Mouse (Mus musculus) hindbrain, embryonic 13.5 days (tissue): ENCODE measurements at regions not wholly inside any gene's neighbourhood (a gene's known extent, or its start where the extent isn't known, plus 50 kb on each side); places are given as distances from the start of the nearest gene placed in this dataset.
A peak's percentile ranks its signal among the peaks of the same experiment; 100 is the strongest.

ENCODE experiments used
- ATAC-seq: fragments of 200-750 bp; cut with Nextera tagmentation; 2 replicates; pipeline ENCODE4 v1.8.0; 2017; ENCODE audit warnings: moderate TSS enrichment; ENCODE audit not compliant: low FRiP score
- H3K27ac ChIP-seq: fragments of 300-500 bp; sonication (generic); 2 replicates; pipeline ENCODE4 v1.5.1; 2015; ENCODE audit warnings: inconsistent platforms, mild to moderate bottlenecking, moderate library complexity
- H3K27me3 ChIP-seq: fragments of 300-500 bp; sonication (generic); 2 replicates; pipeline ENCODE4 v1.6.1; 2015; ENCODE audit warnings: mild to moderate bottlenecking, inconsistent platforms
- H3K36me3 ChIP-seq: fragments of 300-500 bp; sonication (generic); 2 replicates; pipeline ENCODE4 v1.6.1; 2015; ENCODE audit warnings: mild to moderate bottlenecking, inconsistent platforms
- H3K4me1 ChIP-seq: fragments of 300-500 bp; sonication (generic); replicated peaks from 2 replicates; pipeline ENCODE4 v1.6.1; 2015; ENCODE audit warnings: inconsistent platforms
- H3K4me2 ChIP-seq: fragments of 300-500 bp; sonication (generic); 2 replicates; pipeline ENCODE4 v1.6.1; 2015; ENCODE audit warnings: inconsistent platforms, mild to moderate bottlenecking, moderate library complexity
- H3K4me3 ChIP-seq: fragments of 300-500 bp; sonication (generic); 2 replicates; pipeline ENCODE4 v1.5.1; 2015; ENCODE audit warnings: mild to moderate bottlenecking, inconsistent platforms
- H3K9ac ChIP-seq: fragments of 300-500 bp; sonication (generic); 2 replicates; pipeline ENCODE4 v1.6.1; 2015; ENCODE audit warnings: mild to moderate bottlenecking, inconsistent platforms
- H3K9me3 ChIP-seq: fragments of 300-500 bp; sonication (generic); 2 replicates; pipeline ENCODE4 v1.6.1; 2016; ENCODE audit warnings: inconsistent platforms
- WGBS: fragments of 180-500 bp; shearing (Covaris S2); methylation state at CpG from one replicate; pipeline ENCODE4 v1.1.7; 2015; 5-methylcytosine and 5-hydroxymethylcytosine counted together

DNA sequence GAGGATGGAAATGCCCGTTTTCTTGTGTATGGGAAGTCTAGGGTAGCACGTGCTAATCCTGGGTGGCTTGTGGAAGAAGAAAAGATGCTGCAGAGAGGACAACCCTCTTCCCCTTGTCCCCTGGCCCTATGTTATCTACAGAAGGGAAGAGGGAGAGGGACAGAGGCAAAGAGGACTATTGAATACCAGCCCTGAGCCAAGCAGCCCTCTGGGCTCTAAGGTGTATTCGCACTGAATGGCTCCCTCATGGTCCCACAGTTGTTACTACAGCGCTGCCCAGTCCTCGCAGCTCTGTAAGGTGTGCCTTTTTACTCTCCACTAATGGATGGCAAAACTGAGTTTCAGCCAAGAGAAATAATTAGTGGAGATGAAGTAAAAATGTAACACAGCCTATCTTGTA, 128.9 kb downstream of the Cd24a start:
- WGBS = 83% methylated on average over 5 of the region's 5 CpGs
- no peaks in the 10 kb centered on the region for H3K9me3 ChIP-seq
- no peak for ATAC-seq
- H3K27me3 ChIP-seq = no peaks in the 10 kb centered on the region
- H3K36me3 ChIP-seq = no peaks in the 10 kb centered on the region
- no peak overlapping the region for H3K27ac ChIP-seq
- no peak overlapping the region for H3K4me3 ChIP-seq
- H3K4me1 ChIP-seq = no peaks in the 10 kb centered on the region
- no peak overlapping the region for H3K4me2 ChIP-seq
- no peak overlapping the region for H3K9ac ChIP-seq

DNA sequence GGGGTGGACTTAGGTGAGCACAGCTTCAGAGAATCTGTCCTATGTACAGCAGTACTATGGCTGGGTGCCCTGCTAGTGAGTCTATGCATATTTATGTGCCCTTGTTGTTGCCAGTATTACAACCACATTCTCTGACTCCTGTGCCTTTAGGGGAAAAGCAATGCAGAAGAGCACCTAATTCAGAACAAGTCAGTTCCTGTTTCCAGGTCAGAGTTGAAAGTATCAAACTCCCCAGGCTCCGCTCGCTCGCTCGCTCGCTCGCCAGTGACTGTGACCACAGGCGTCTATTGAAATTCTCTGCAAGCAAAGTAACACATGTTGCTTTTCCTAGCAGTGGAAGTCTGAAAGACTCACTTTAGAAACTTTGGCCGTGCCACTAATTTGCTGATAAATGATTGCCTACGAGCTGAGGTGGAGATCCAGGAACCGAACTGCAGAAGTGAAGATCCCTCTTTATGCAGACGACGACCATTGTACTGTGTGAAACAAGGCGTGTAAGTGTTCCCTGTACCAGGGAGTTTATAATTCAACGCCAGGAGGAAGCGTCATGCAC, 129.8 kb downstream of the Cd24a start:
- Histone ChIP-seq H3K9ac (no peak overlapping the region), H3K4me3 (no peak overlapping the region), H3K4me2 (no peak overlapping the region), H3K9me3 (no peaks in the 10 kb centered on the region), H3K4me1 (no peaks in the 10 kb centered on the region), H3K27me3 (no peaks in the 10 kb centered on the region), H3K36me3 (no peaks in the 10 kb centered on the region), H3K27ac (no peak overlapping the region)
- no peak for ATAC-seq
- WGBS = 55% methylated on average over 15 of the region's 15 CpGs

DNA sequence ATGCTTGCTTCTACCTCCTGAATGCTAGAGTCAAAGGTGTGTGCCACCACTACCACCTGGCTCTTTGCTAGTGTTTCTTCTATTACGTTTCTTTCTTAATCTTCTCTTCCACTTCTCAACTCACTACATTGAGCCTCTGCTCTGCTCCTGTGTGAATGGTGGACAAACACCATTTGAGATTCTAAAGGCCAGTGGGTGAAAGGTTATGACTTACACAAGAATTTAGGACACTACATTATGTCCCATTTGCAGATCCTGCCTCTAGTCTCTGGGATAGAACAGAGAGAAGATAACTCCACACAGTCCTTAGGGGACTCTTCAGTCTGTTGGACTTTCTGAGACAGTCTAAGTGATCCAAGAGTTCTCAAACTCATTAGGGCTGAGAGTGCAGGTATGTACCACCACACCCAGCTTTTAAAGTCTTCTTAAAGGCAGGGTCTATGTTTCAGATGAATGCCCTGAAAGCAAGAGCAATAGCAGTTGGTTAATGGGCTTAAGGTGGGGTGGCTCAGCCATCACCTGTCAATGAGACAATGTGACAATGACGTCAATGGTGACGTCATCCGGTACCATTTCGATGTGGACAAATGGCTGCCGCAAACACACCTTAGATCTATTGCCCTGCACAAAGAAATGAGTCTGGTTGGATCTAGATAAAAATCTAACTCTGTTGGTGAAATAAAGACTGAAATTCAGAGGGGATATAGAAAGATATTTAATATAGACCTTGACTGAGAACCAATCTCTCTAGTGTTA, 131.4 kb downstream of the Cd24a start:
- no peak for ATAC-seq
- Histone ChIP-seq H3K4me2 (no peak overlapping the region), H3K36me3 (no peaks in the 10 kb centered on the region), H3K27ac (no peak overlapping the region), H3K9me3 (no peaks in the 10 kb centered on the region), H3K27me3 (no peaks in the 10 kb centered on the region), H3K4me1 (no peaks in the 10 kb centered on the region), H3K4me3 (no peak overlapping the region), H3K9ac (no peak overlapping the region)
- WGBS = 94% methylated on average over 6 of the region's 6 CpGs

DNA sequence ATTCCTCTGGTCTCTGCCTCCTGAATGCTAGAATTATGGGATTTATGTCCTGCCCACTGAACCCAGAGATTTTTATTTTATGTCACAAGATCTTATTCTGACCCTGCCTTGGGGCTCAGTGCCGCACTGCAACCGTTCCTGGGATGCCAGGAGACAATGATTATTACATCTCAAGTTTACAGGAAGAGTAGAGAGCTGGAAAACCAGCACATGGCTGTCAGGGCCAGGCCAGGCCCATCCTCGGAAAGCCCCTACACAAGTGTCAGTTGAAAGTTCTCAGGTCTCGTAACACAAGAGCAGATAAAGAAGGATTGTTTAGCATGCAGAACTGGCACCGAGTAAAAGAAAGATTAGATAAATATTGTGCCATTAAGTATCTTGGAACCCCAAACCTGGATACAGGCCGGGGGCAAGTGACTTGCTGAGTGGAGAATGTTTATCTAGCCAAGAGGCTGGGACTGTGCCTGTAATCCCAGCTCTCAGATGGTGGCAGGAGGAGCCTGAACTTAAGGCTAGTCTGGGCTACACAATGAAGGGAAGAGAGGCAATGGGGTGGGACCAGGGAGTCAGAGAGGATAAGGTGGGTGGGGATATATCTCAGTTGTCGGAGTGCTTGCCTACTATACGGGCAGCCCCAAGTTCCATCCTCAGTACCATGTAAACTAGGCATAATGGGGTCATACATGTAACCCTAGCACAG, 132.3 kb downstream of the Cd24a start:
- no peak for ATAC-seq
- Histone ChIP-seq H3K9me3 (no peaks in the 10 kb centered on the region), H3K27ac (no peak overlapping the region), H3K4me3 (no peak overlapping the region), H3K4me2 (no peak overlapping the region), H3K4me1 (no peaks in the 10 kb centered on the region), H3K27me3 (no peaks in the 10 kb centered on the region), H3K9ac (no peak overlapping the region), H3K36me3 (no peaks in the 10 kb centered on the region)
- 90% methylated on average over 8 of the region's 8 CpGs for WGBS

DNA sequence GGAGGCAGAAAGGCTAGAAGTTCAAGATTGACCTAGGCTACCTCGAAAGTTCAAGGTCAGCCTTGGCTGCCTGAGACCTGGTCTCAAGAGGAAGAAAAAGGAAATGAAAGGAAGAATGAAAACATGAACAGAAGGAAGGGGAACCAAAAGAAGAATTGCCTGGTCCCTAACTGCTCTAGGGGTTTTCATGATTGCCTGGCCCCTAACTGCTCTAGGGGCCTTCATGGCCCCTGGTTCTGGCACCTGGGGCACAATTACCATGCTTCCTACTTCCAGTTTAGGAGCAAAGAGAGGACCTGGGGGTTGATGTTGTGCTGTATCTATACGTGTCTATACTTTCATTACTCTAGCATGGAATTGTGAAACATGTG, 132.8 kb downstream of the Cd24a start:
- Histone ChIP-seq H3K27me3 (no peaks in the 10 kb centered on the region), H3K9me3 (no peaks in the 10 kb centered on the region), H3K4me1 (no peaks in the 10 kb centered on the region), H3K36me3 (no peaks in the 10 kb centered on the region), H3K4me3 (no peak overlapping the region), H3K9ac (no peak overlapping the region), H3K4me2 (no peak overlapping the region), H3K27ac (no peak overlapping the region)
- 92% methylated on average over 2 of the region's 2 CpGs for WGBS
- ATAC-seq = no peak

GRCm38 (mm10) chr10:43712657-43713056, 134.6 kb downstream of the Cd24a start:
- Histone ChIP-seq H3K9me3 (no peaks in the 10 kb centered on the region), H3K4me2 (no peak overlapping the region), H3K27me3 (no peaks in the 10 kb centered on the region), H3K4me3 (no peak overlapping the region), H3K27ac (no peak overlapping the region), H3K4me1 (no peaks in the 10 kb centered on the region), H3K36me3 (no peaks in the 10 kb centered on the region), H3K9ac (no peak overlapping the region)
- ATAC-seq = no peak

GRCm38 (mm10) chr10:43718768-43719167, 140.7 kb downstream of the Cd24a start:
- H3K27me3 ChIP-seq = no peaks in the 10 kb centered on the region
- H3K27ac ChIP-seq = no peak overlapping the region
- no peak for ATAC-seq
- no peak overlapping the region for H3K9ac ChIP-seq
- no peak overlapping the region for H3K4me2 ChIP-seq
- WGBS = 73% methylated on average over 13 of the region's 13 CpGs
- H3K36me3 ChIP-seq = no peaks in the 10 kb centered on the region
- H3K4me3 ChIP-seq = no peak overlapping the region
- H3K9me3 ChIP-seq = no peaks in the 10 kb centered on the region
- peaks cover 20% of the 10 kb centered on the region for H3K4me1 ChIP-seq

GRCm38 (mm10) chr10:43721356-43721755, 143.3 kb downstream of the Cd24a start:
- ATAC-seq = no peak
- H3K9me3 ChIP-seq = no peaks in the 10 kb centered on the region
- WGBS = 80% methylated on average over 4 of the region's 4 CpGs
- H3K27me3 ChIP-seq = 0 out of 2 replicates have a peak, but pooled peaks cover 5% of the 10 kb centered on the region
- peaks cover 25% of the 10 kb centered on the region for H3K4me1 ChIP-seq
- no peak overlapping the region for H3K4me3 ChIP-seq
- no peak overlapping the region for H3K27ac ChIP-seq
- H3K9ac ChIP-seq = no peak overlapping the region
- H3K4me2 ChIP-seq = no peak overlapping the region
- H3K36me3 ChIP-seq = no peaks in the 10 kb centered on the region

DNA sequence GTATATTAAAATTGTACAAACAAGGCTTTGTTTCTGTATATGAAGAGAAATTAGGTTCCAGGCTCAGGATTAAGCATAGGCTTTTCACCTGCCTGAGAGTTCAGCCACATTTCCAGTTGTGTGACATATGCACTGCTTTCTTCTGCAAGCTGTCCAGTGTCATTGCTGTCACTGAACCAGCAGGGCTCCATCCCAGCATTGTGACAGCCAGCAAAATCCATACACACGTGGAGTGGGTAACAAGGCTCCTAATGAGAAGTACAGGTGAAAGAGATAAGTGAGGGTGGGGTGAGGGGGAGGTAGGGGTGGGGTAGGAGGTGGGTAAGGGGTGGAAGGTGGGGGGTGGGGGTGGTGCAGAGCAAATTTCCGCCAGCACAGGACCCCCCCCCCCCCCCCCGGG, 144.1 kb downstream of the Cd24a start:
- peaks cover 25% of the 10 kb centered on the region for H3K4me1 ChIP-seq
- 0% methylated on average over 3 of the region's 3 CpGs for WGBS
- no peaks in the 10 kb centered on the region for H3K9me3 ChIP-seq
- peak overlapping the region; percentile 69 for H3K4me2 ChIP-seq
- no peaks in the 10 kb centered on the region for H3K36me3 ChIP-seq
- no peak overlapping the region for H3K4me3 ChIP-seq
- 0 out of 2 replicates have a peak, but pooled peaks cover 5% of the 10 kb centered on the region for H3K27me3 ChIP-seq
- H3K27ac ChIP-seq = peak overlapping the region; percentile 71
- no peak for ATAC-seq
- 0 out of 2 replicates have a peak overlapping the region, but pooled peaks have one; percentile 63 for H3K9ac ChIP-seq

DNA sequence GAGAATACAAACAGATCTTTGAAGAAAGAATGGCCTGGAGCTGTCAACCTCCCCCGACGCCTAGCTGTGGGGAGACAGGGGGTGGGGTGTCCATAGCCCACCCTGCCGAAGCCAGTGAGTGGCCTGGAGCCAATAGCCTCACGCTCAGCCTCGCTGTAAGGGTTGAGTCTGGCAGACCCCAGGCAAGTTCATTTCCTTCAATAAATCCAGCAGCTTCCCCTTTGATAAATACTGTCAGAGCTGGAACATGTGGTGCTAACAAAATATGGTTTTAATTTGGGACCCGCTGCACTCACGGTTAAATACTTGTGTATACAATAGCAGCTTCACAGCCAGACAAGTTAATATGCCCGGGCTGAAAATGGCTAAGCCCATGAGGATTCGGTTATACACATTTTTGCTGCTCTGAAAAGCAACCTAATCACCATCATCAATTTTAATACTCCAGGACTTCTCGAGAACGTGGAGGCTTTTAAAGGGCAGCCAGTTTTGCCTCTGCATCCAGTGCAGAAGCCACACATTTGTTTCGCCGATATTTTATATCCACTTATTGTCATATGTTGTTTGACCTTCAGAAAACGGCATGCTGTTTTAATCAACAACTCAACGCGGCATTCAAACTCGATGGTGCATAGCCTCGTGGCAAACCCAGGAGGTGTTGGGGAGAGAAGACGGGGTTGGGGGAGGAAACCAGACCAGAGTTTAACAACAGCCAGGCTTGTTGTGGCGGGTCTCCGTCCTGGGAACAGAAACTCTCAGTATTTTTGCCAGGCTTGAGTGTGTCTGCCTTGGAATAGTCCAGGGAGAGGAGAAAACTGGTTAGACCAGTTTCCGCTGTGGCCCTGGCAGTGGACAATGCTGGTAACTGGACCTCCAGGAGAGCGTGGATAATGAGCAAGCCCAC, 144.9 kb downstream of the Cd24a start:
- peak overlapping the region; percentile 69 for H3K4me2 ChIP-seq
- peak overlapping the region; percentile 63 for H3K9ac ChIP-seq
- ATAC-seq = peak; percentile 68
- no peaks in the 10 kb centered on the region for H3K9me3 ChIP-seq
- WGBS = 3% methylated on average over 23 of the region's 23 CpGs
- H3K27me3 ChIP-seq = 0 out of 2 replicates have a peak, but pooled peaks cover 5% of the 10 kb centered on the region
- H3K4me3 ChIP-seq = peak overlapping the region; percentile 36
- H3K36me3 ChIP-seq = no peaks in the 10 kb centered on the region
- H3K4me1 ChIP-seq = peaks cover 25% of the 10 kb centered on the region
- peak overlapping the region; percentile 71 for H3K27ac ChIP-seq

DNA sequence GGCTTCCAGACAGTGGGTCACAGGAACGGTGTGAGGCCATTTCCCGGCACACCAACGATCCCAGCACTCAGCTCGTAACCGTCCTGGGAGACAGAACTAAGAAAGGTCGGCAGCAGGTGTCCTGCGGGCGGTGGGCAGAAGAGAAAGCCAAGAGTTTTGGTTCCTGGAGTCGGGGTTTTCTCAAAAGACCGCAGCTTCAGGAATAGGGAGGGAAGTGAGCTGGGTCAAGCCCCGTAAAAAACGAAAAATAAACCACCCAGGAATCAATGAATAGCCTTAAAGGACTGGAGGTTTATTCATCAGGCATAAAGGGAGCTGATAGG, 145.5 kb downstream of the Cd24a start:
- WGBS = 1% methylated on average over 12 of the region's 12 CpGs
- peak; percentile 19; the same call in 1 of the 2 replicates for ATAC-seq
- Histone ChIP-seq H3K27ac (peak overlapping the region; percentile 71; the same call in 1 of the 2 replicates), H3K9ac (peak overlapping the region; percentile 63), H3K4me1 (peaks cover 25% of the 10 kb centered on the region), H3K4me3 (peak overlapping the region; percentile 36), H3K27me3 (0 out of 2 replicates have a peak, but pooled peaks cover 5% of the 10 kb centered on the region), H3K4me2 (peak overlapping the region; percentile 69), H3K9me3 (no peaks in the 10 kb centered on the region), H3K36me3 (no peaks in the 10 kb centered on the region)

DNA sequence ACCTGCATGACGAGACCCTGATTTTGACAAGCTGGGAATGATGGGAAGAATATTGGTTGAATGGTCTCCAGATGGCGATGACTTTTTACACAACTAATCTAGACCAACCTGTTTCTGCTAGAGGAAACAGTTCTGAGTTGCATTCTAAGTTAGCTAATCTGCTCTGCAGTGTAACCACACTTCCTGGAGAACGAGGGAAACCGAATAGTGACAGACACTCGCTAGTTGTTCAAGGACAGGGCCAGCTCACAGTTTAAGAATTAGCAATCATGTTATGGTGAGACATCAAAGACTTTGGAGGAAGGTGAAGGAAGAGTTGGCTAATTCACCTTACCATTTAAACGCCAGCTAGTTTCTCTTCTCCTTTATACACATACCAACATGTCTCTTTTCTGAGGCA, 149.7 kb downstream of the Cd24a start:
- H3K27ac ChIP-seq = no peak overlapping the region
- no peaks in the 10 kb centered on the region for H3K36me3 ChIP-seq
- no peak for ATAC-seq
- no peak overlapping the region for H3K4me3 ChIP-seq
- no peak overlapping the region for H3K9ac ChIP-seq
- no peaks in the 10 kb centered on the region for H3K9me3 ChIP-seq
- H3K4me2 ChIP-seq = no peak overlapping the region
- 94% methylated on average over 6 of the region's 6 CpGs for WGBS
- H3K4me1 ChIP-seq = peaks cover 15% of the 10 kb centered on the region
- 0 out of 2 replicates have a peak, but pooled peaks cover 5% of the 10 kb centered on the region for H3K27me3 ChIP-seq
